Mouse (Mus musculus) layer of hippocampus, adult 9-10 months (tissue): ENCODE measurements around the gene Svop.

Source experiments
- DNase-seq: peaks from one replicate; pipeline ENCODE4 v3.0.0; 2022; ENCODE audit warnings: low spot score

The Svop gene

GRCm38 (mm10) chr5:114045134-114045533, 46.2 kb downstream of the Svop start:
- DNase-seq, result no peak

GRCm38 (mm10) chr5:114043800-114044199, 47.6 kb downstream of the Svop start:
- DNase-seq, result no peak

GRCm38 (mm10) chr5:114041327-114041930, 49.9 kb downstream of the Svop start:
- no peak for DNase-seq

- no peak for DNase-seq
These were observed 50.5 kb downstream of the Svop start for GRCm38 (mm10) chr5:114040911-114041310.

DNA sequence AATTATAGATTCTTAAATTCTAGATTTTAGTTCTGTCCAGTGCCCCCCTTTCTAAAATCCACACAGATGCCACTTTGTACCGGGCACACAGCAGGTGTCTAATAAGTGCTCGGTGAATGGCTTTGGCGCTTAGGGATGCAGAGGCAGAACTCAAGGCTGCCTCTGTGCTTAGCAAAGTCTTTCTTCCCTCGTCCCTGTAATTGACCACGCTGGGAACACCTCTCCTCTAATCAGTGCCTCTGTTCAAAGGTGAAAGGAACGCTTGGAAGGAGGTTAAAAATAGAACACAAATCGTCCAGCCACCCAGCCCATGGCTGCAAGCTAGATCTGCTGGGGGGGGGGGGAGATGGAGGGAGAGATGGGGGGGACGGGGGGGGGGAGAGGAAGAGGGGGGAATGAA, 50.9 kb downstream of the Svop start:
- DNase-seq, result no peak

DNA sequence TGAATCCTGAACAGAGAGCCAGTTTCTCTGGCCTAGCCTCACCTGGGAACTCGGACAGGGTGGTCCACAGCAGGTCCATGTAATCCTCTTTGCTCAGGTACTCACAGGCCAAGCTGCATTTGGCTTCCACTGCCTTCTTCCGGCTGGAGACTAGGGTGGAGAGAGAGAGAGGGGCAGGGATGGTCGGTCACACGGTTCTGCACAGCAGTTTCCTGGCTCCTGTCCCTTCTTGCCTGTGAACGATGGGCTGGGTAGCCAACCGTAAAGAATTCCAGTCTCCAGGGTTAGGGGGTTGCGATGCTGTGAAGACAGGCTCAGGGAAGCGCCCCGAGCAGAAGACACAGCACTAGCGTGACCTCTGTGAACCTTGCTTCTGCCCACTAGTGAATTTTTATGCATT, 56.3 kb downstream of the Svop start:
- DNase-seq, result no peak

DNA sequence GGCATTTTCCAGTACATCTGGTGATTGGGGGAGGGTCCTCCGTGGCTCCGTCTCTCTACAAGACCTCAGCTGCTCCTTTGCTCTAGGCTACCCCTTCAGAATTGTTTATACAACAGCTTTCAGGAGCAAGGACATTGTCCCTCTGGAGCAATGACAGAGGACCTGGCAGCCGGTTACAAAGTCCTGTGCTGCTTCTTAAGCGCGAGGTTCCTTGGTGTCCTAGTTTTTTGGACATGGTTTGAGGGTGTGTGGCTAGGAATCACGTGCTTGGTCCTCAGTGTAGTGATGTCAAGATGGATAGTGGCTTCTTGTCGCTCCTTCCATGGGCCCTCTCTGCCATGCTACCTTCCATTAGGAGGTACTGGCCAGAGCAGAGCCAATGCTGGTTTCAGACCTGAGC, 57.0 kb downstream of the Svop start:
- no peak for DNase-seq

GRCm38 (mm10) chr5:114032161-114032763, 59.1 kb downstream of the Svop start:
- DNase-seq, result no peak

DNA sequence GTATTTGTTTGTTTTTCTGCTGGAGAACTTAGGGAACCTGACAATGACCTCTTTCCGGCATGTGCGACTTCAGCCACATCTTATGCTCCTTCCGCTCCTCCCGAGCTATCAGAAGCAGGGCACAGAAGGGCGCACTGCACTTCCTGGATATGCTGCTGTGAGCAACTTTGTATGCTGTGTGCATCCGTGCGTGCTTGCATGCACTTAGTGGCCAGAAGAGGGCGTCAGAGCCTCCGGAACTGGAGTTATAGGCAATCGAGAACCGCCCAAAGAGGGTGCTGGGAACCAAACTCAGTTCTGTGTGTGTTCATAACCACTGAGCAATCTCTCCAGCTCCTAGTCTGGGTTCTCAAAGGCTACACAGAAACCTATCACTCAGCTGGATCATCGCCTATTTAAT, 60.7 kb downstream of the Svop start:
- DNase-seq, result no peak

DNA sequence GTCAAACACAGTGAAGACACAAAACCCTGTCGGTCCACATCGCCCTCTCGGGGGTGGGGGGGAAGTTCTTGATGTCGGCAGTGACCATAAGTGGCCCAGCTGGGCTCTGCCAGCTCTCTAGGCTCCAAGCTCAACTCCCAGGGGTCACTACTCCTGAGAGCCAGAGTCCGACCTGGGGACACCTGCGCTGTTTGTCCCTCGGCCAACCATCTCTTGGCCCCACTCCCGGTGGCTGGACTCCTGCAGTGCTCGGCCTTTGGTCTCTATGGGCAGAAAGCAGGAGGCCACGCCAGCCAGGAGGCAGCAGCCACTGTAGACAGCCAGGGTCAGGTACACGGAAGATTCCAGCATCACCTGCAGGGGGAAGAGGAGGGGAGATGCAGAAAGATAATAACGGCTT, 63.3 kb downstream of the Svop start:
- DNase-seq, result no peak

GRCm38 (mm10) chr5:114027217-114027944, 64.0 kb downstream of the Svop start:
- DNase-seq, result no peak

- no peak for DNase-seq
These were observed 66.5 kb downstream of the Svop start for GRCm38 (mm10) chr5:114024885-114025284.

GRCm38 (mm10) chr5:114024390-114024789, 67.0 kb downstream of the Svop start:
- no peak for DNase-seq

GRCm38 (mm10) chr5:114015121-114015520, 76.2 kb downstream of the Svop start:
- no peak for DNase-seq

- DNase-seq, result no peak
These were observed 82.3 kb downstream of the Svop start for GRCm38 (mm10) chr5:114009049-114009448.

DNA sequence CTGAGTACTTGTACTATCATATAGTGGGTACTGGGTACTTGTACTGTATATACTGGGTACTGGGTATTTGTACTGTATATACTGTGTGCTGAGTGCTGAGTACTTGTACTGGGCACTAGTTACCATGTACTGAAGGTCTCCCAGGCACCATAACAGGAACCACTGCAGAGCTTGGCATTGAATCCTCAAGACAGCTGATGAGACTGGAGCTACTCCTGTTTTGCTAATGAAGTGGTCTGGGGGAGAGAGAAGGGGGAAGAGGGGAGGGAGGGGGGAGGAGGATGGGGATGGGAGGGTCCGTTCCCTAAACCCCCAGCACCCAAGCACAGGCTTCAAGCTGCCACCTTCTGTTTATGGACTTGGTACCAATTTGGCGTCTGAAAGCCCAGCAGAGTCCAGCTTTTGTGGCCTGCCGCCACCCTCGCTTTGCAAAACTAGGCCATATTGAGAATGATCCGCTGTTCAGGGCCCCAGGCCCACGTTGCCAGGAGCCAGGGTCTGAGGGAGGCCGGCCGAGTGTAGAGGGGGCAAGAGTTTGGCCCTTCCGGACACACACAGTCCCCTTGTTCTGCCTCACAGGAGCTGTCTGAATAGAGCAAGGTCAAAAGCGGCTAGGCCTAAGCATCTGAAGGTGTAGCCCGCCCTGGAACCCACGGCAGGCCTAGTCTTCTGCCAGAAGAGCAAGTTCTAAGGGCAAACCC, 83.5 kb downstream of the Svop start:
- no peak for DNase-seq

- no peak for DNase-seq
These were observed 84.4 kb downstream of the Svop start for GRCm38 (mm10) chr5:114006974-114007373.

GRCm38 (mm10) chr5:114005100-114005499, 86.3 kb downstream of the Svop start:
- DNase-seq, result no peak

DNA sequence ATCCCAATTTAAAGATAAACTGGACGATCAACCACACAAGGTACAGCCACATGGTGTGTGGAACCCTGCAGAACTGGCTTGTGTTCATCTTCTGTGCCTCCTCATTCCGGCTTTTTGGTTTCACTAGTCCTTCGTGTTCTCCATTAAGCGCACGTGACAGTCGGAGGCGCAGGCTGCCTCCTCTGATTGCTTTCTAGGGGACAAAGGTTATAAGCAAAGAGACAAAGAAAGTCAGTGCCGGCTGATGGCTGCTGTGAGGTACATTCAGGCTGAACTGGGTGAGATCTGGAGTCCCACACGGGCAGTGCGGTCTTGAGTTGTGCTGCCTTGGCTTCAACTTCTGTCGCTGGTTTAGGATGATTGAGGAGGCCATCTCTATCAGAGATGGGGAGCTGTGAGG, 86.8 kb downstream of the Svop start:
- DNase-seq, result no peak

DNA sequence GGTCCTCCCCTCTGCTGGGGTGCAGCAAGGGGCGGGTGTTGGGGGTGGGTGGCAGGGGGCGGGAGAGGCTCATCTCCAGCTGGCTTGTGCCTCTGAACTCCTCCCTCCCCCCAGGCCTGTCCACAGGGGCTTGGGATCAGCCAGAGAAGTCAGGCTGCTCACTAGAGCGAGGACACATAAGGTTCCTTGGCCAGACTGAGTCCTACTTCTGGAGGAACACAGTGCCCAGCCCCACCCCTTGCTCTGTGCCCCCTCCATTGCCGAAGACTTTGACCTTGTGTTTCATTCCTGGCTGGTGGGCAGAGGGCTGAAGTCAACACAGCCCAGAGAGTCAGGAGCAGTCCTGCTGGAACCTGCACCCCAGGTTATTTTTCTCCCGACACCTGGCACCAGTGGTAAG, 87.8 kb downstream of the Svop start, which contains the start of gene Dao:
Dao (plus strand) TSS at position 162 of the 400 bp plus-strand sequence.
- DNase-seq, result no peak

DNA sequence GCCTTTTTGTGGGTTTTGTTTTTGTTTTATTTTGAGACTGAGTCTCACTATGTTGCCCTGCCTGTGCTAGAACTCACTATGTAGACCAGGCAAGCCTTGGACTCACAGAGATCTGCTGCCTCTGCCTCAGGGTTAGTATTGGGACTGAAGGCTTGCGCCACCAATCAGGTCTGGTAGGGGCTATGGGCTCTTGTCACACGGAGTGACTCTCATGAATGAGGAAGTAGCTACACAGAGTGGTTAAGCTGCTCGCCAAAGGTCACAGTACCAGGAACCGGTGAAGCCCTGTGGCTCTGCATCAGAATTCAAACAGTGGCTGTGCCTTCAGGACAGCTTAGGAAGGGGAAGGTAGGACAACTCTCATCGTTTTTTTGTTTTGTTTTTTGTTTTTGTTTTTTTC, 92.0 kb downstream of the Svop start:
- DNase-seq, result no peak

- DNase-seq, result no peak
These were observed 94.9 kb downstream of the Svop start for GRCm38 (mm10) chr5:113996458-113996857.
